Mouse (Mus musculus): Measurements from ENCODE around the gene Lmf2.

- no peak for TF ChIP-seq CTCF (IDR thresholded peaks at IDR 0.05; ENCODE audit: extremely low read depth, insufficient read length, insufficient replicate concordance, low read depth, low read length)
- no peak for TF ChIP-seq POLR2A (IDR thresholded peaks at IDR 0.05; ENCODE audit: low read depth, low read length)
Measured at GRCm38 (mm10) chr15:89313359-89313758, 42.1 kb downstream of the Lmf2 start.

All from small intestine, adult 2 months (tissue).